Mouse (Mus musculus) embryonic fibroblast, embryonic 13.5 days (primary cell): Measurements from ENCODE around the gene Il34.

ENCODE experiments used
- CTCF ChIP-seq: IDR thresholded peaks from 2 replicates; pipeline ENCODE4 v1.5.1; 2011; ENCODE audit warnings: mild to moderate bottlenecking, control low read depth, low read length, moderate library complexity, borderline replicate concordance; ENCODE audit not compliant: insufficient read depth
- POLR2A ChIP-seq: IDR thresholded peaks from 2 replicates; pipeline ENCODE4 v1.6.1; 2011; ENCODE audit warnings: low read depth, mild to moderate bottlenecking, control low read depth, low read length, moderate library complexity

- no peak for TF ChIP-seq POLR2A
- no peak for TF ChIP-seq CTCF
Observed at GRCm38 (mm10) chr8:110828511-110828910, 22.8 kb upstream of the Il34 start.
